Mouse (Mus musculus) MEL (cell line): ENCODE results near the gene Tbc1d9b. TPM values are rescaled to one million over a fixed set of nuclear protein-coding genes. Genes with fewer than 3 reads are reported as not detected.

Experiments used
- DNase-seq: peaks from one replicate; pipeline ENCODE4 v3.0.0; 2011; ENCODE audit warnings: low read depth, low spot score
- H3K27ac ChIP-seq: 2 replicates; pipeline ENCODE4 v1.5.1; 2012; ENCODE audit warnings: low read depth, mild to moderate bottlenecking, control low read depth, low read length, moderate library complexity; ENCODE audit not compliant: control insufficient read depth
- H3K27me3 ChIP-seq, 2 experiments: fragments of 150-350 bp in 1 of 2; sonication (generic) in 1 of 2; 2 replicates each; pipeline ENCODE4 v1.6.1; 2012; ENCODE audit warnings: low read length in 2 of 2, mild to moderate bottlenecking in 2 of 2, improper control_type of control experiment in 1 of 2, moderate library complexity in 1 of 2; ENCODE audit not compliant: insufficient read depth in 2 of 2, control insufficient read depth in 1 of 2
- H3K36me3 ChIP-seq, 2 experiments: 2 replicates each; pipeline ENCODE4 v1.6.1; 2012 to 2014; ENCODE audit warnings: low read length in 2 of 2, improper control_type of control experiment in 1 of 2, inconsistent platforms in 1 of 2, mild to moderate bottlenecking in 1 of 2; ENCODE audit not compliant: insufficient read depth in 2 of 2, control insufficient read depth in 1 of 2
- H3K4me1 ChIP-seq, 2 experiments: fragments of 150-350 bp in 1 of 2; sonication (generic) in 1 of 2; 2 replicates each; pipeline ENCODE4 v1.6.1; 2012; ENCODE audit warnings: low read length in 2 of 2, improper control_type of control experiment in 1 of 2, mild to moderate bottlenecking in 1 of 2; ENCODE audit not compliant: insufficient read depth in 2 of 2, control insufficient read depth in 1 of 2
- H3K4me3 ChIP-seq, 2 experiments: fragments of 150-350 bp in 1 of 2; sonication (generic) in 1 of 2; 2 replicates each; pipeline ENCODE4 v1.5.1; 2012; ENCODE audit warnings: low read depth in 2 of 2, low read length in 2 of 2, mild to moderate bottlenecking in 2 of 2, moderate library complexity in 2 of 2, control low read depth in 1 of 2, improper control_type of control experiment in 1 of 2; ENCODE audit not compliant: control insufficient read depth in 1 of 2, insufficient read depth in 1 of 2
- H3K79me2 ChIP-seq: 2 replicates; pipeline ENCODE4 v1.6.1; 2012; ENCODE audit warnings: mild to moderate bottlenecking, low read length, moderate library complexity; ENCODE audit not compliant: control insufficient read depth, poor library complexity, insufficient read depth
- H3K9ac ChIP-seq: 2 replicates; pipeline ENCODE4 v1.6.1; 2012; ENCODE audit warnings: low read depth, mild to moderate bottlenecking, control low read depth, low read length, moderate library complexity; ENCODE audit not compliant: control insufficient read depth, poor library complexity, severe bottlenecking
- H3K9me3 ChIP-seq: fragments of 150-350 bp; sonication (generic); replicated peaks from 2 replicates; pipeline ENCODE4 v1.6.1; 2012; ENCODE audit warnings: mild to moderate bottlenecking, low read length, improper control_type of control experiment, moderate library complexity; ENCODE audit not compliant: insufficient read depth
- JUND ChIP-seq: IDR thresholded peaks from 2 replicates; pipeline ENCODE4 v1.6.1; 2011; ENCODE audit warnings: low read depth, mild to moderate bottlenecking, improper control_type of control experiment, low read length
- KAT2A ChIP-seq: conservative IDR thresholded peaks from 2 replicates; pipeline ENCODE4 v1.6.1; 2012; ENCODE audit warnings: low read depth, low read length, improper control_type of control experiment, inconsistent platforms
- MAZ ChIP-seq: IDR thresholded peaks from 2 replicates; pipeline ENCODE4 v1.6.1; 2012; ENCODE audit warnings: low read depth, mild to moderate bottlenecking, inconsistent platforms, low read length, improper control_type of control experiment
- MYB ChIP-seq: IDR thresholded peaks from 2 replicates; pipeline ENCODE4 v1.6.1; 2011; ENCODE audit warnings: mild to moderate bottlenecking, low read depth, low read length, improper control_type of control experiment
- NELFE ChIP-seq: IDR thresholded peaks from 2 replicates; pipeline ENCODE4 v1.6.1; 2011; ENCODE audit warnings: low read depth, low read length, improper control_type of control experiment
- POLR2AphosphoS5 ChIP-seq: IDR thresholded peaks from 2 replicates; pipeline ENCODE4 v1.6.1; 2012; ENCODE audit warnings: low read depth, borderline replicate concordance, mild to moderate bottlenecking, inconsistent platforms, low read length, moderate library complexity, mixed read lengths
- RCOR1 ChIP-seq: IDR thresholded peaks from 2 replicates; pipeline ENCODE4 v1.6.1; 2012; ENCODE audit warnings: low read depth, mild to moderate bottlenecking, inconsistent platforms, low read length, improper control_type of control experiment
- SIN3A ChIP-seq: IDR thresholded peaks from 2 replicates; pipeline ENCODE4 v1.6.1; 2012; ENCODE audit warnings: low read length, improper control_type of control experiment, inconsistent platforms
- SMC3 ChIP-seq: IDR thresholded peaks from 2 replicates; pipeline ENCODE4 v1.6.1; 2011; ENCODE audit warnings: low read depth, low read length, improper control_type of control experiment
- TAL1 ChIP-seq: IDR thresholded peaks from 2 replicates; pipeline ENCODE4 v1.6.1; 2012; ENCODE audit warnings: mild to moderate bottlenecking, inconsistent platforms, low read length, moderate library complexity, mixed read lengths
- TBP ChIP-seq: IDR thresholded peaks from 2 replicates; pipeline ENCODE4 v1.8.0; 2011; ENCODE audit warnings: low read depth, low read length, improper control_type of control experiment
- TCF12 ChIP-seq: IDR thresholded peaks from 2 replicates; pipeline ENCODE4 v1.6.1; 2014; ENCODE audit warnings: low read depth, mild to moderate bottlenecking, inconsistent platforms, low read length, improper control_type of control experiment, moderate library complexity
- USF2 ChIP-seq, 2 experiments: IDR thresholded peaks; 2 replicates each; pipeline ENCODE4 v1.6.1; 2011 to 2012; ENCODE audit warnings: improper control_type of control experiment in 2 of 2, low read length in 2 of 2, borderline replicate concordance in 1 of 2, inconsistent platforms in 1 of 2, low read depth in 1 of 2, mild to moderate bottlenecking in 1 of 2; ENCODE audit not compliant: insufficient read depth in 1 of 2
- ZNF384 ChIP-seq: IDR thresholded peaks from 2 replicates; pipeline ENCODE4 v1.6.1; 2012; ENCODE audit warnings: low read depth, mild to moderate bottlenecking, inconsistent platforms, low read length, improper control_type of control experiment
- polyA plus RNA-seq, 2 experiments: library from polyadenylated mRNA; stranded (reverse) in 1 of 2; unstranded in 1 of 2; fragments of >175 nt in 1 of 2; fragments of >200 nt in 1 of 2; gene quantifications; 2 replicates each; pipeline versions ENCODE4 v1.2.1 to v1.2.4; 2012; ENCODE audit warnings: low replicate concordance in 2 of 2, low read depth in 1 of 2; ENCODE audit not compliant: insufficient read length in 2 of 2, insufficient read depth in 1 of 2, missing spikeins in 1 of 2
- total RNA-seq: library from RNA; depleted of rRNA; stranded (reverse); fragments of 300-350 nt; gene quantifications from 2 replicates; pipeline ENCODE4 v1.2.3, GENCODE M21; 2012

The Tbc1d9b gene
- total and polyA plus RNA-seq, 3 experiments = 18.6 to 32.5 TPM; not detected in 1

DNA sequence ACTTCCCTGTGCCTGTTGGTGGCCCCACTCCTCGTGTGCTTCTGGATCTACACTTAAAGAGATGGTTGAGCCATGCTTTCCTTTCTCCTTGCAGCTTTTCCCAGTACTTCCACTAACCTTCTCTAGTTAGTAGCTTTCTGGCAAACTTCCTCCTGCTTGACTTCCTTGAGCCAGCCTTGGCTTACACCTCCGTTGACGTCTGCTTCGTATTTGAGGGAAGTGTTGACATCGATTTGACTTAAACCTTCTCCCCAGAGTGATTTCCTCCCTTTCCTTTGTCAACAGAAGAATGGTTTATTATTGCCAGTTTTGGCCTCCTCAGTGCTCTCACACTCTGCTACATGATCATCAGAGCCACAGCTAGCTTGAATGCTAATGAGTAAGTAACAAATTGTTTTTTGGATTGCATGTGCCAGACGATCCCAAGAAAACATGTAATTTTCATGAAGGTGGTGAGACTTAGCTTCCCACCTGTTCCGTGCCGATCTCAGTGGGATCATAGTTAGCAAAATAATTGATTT is 32.2 kb upstream of the Tbc1d9b start:
- Histone ChIP-seq H3K27me3 (no peaks in the 10 kb centered on the region), H3K4me3 (no peak overlapping the region), H3K36me3 (peaks cover 0 to 7% of the 10 kb centered on the region in 2 experiments; a peak in 1 of 4 replicates), H3K79me2 (no peaks in the 10 kb centered on the region)
- no peak for DNase-seq
- TF ChIP-seq SIN3A = no peak
- no peak for TF ChIP-seq JUND
- no peak for TF ChIP-seq TCF12
- TF ChIP-seq KAT2A = no peak
- no peak for TF ChIP-seq ZNF384
- TF ChIP-seq RCOR1 = no peak
- no peak for TF ChIP-seq USF2 (IDR thresholded peaks at IDR 0.05; ENCODE audit: borderline replicate concordance in 1 of 2, insufficient read depth in 1 of 2, low read depth in 1 of 2, low read length in 2 of 2)
- no peak for TF ChIP-seq MAZ
- no peak for TF ChIP-seq POLR2AphosphoS5
- no peak for TF ChIP-seq TAL1
- TF ChIP-seq TBP = no peak
- TF ChIP-seq, all 39 proteins: peak for 0
- Histone ChIP-seq H3K9me3 (no peaks in the 10 kb centered on the region), H3K9ac (no peak overlapping the region), H3K4me1 (no peaks in the 10 kb centered on the region), H3K27ac (no peak overlapping the region)

DNA sequence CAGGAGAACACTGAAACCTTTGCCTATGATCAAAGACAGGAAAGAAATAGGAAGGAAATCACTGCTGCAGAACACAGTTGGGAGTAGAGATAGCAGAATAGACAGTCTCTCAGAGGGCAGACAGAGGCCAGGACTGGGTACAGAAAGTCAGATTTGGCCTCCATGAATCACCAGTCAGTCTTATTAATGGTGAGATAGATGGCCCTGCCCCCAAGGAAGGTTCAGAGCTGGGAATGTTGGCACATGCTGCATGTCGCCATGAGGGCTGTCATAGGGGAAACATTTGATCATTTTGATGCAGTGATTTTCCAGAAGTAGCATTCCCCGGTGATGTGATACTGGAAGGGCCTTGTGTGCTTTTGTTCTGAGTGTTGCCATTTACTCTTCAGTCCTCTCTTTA is 31.5 kb upstream of the Tbc1d9b start:
- TF ChIP-seq MYB = no peak
- no peaks in the 10 kb centered on the region for H3K9me3 ChIP-seq

DNA sequence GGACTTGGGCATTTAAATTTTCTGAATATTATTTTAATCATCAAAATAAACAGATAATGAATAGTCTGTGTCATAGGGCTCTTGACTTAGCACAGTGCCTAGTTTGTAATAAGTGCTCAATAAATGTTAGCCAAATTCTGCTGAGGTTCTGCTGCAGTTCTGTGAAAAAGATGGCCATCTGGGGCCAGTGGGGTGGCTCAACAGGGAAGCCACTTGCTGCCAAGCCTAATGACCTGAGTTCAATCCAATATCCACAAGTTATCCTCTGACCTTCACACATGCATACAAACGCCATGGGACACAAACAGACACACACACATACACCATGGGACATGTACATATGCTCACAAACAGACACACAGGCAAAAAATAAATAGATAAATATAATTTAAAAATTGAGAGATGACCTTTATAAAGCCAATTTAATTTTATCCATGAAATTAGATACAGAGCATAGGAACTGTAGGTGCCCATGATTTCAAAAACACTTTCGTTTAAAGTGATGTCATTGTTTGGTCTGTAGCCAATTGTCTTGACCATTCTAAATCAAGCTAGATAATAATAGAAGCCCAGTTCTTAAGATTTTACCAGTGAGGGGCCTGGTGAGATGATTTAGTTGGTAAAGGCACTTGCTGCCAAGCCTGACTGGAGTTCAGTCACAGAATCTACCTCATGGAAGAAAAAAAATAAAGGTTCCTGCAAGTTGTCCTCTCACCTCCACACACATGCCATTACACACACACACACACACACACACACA is 30.5 kb upstream of the Tbc1d9b start:
- TF ChIP-seq SMC3 = no peak
- TF ChIP-seq NELFE = no peak
- no peak for TF ChIP-seq ZNF384
- DNase-seq = no peak
- H3K4me3 ChIP-seq = no peak overlapping the region
- no peaks in the 10 kb centered on the region for H3K9me3 ChIP-seq
- no peaks in the 10 kb centered on the region for H3K4me1 ChIP-seq
- no peak overlapping the region for H3K27ac ChIP-seq
- H3K79me2 ChIP-seq = no peaks in the 10 kb centered on the region
- peaks cover 0 to 9% of the 10 kb centered on the region in 2 experiments; a peak in 1 of 4 replicates for H3K36me3 ChIP-seq
- H3K9ac ChIP-seq = no peak overlapping the region
- no peaks in the 10 kb centered on the region for H3K27me3 ChIP-seq

More for the DNA sequence above, 31.5 kb upstream of the Tbc1d9b start:
- H3K36me3 ChIP-seq = peaks cover 0 to 7% of the 10 kb centered on the region in 2 experiments; a peak in 1 of 4 replicates
- no peak for DNase-seq
- no peak overlapping the region for H3K9ac ChIP-seq
- no peak overlapping the region for H3K27ac ChIP-seq
- H3K4me3 ChIP-seq = no peak overlapping the region
- no peaks in the 10 kb centered on the region for H3K79me2 ChIP-seq
- H3K27me3 ChIP-seq = no peaks in the 10 kb centered on the region
- no peaks in the 10 kb centered on the region for H3K4me1 ChIP-seq
